ENCODE assay signal across 14 mouse cellular contexts in the genomic region with DNA sequence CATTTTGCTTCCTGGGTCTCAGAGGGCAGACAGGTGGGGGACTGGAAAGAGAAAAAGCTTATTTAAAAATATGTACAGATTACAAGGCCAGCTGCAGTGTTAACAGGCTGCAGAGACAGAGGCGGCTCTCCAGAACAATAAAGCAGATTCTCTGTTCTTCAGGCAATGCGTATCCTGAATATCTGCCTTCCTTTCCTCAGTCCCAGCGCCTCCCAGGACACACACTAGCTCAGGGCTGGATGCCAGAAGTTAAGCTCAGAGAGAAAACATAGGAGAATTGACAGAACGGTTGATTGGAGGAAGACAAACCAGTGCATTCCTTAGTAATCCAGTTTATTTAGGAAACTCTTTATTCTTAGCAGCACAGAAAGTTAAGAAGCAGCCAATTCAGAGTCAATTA.
DNase-seq lines count a peak whose midpoint lies in the region; ATAC-seq and TF ChIP-seq lines count a peak whose summit lies in the region.
"Had no signal": no experiment of that assay in that cellular context is flagged by ENCODE, and none has a peak within 500 bp of the region (broad histone marks: within the 10 kb centered on the region; RNA-seq: fewer than 3 reads in every experiment).

No protein-coding gene starts in this region.

- H3K4me1 ChIP-seq in cerebellum, adult 2 months (ENCODE audit: control insufficient read depth, insufficient read depth, low read length) = no peaks in the 10 kb centered on the region
- H3K4me1 ChIP-seq in hindbrain, embryonic 15.5 days (replicated peaks) = peaks cover 22% of the 10 kb centered on the region; the same call in 1 of the 2 replicates
- H3K4me1 ChIP-seq in hindbrain, embryonic 10.5 days (replicated peaks) = peaks cover 27% of the 10 kb centered on the region
- no peaks in the 10 kb centered on the region for H3K4me1 ChIP-seq in midbrain, embryonic 14.5 days (ENCODE audit: control insufficient read depth, insufficient read depth, low read length)
- H3K4me1 ChIP-seq in midbrain, embryonic 15.5 days = peaks cover 11% of the 10 kb centered on the region; the same call in 1 of the 2 replicates

- no peak overlapping the region for H3K4me2 ChIP-seq in hindbrain, embryonic 15.5 days
- no peak overlapping the region for H3K4me2 ChIP-seq in midbrain, embryonic 14.5 days (ENCODE audit: low read length)
- H3K4me2 ChIP-seq in midbrain, embryonic 15.5 days = no peak overlapping the region
- H3K4me2 ChIP-seq: liver, embryonic 11.5 days had no signal

- no peak overlapping the region for H3K27ac ChIP-seq in cerebellum, adult 2 months (ENCODE audit: insufficient read depth, low read length)
- 0 out of 2 replicates have a peak overlapping the region, but pooled peaks have one; percentile 5 for H3K27ac ChIP-seq in hindbrain, embryonic 15.5 days (replicated peaks)
- no peak overlapping the region for H3K27ac ChIP-seq in hindbrain, embryonic 10.5 days
- H3K27ac ChIP-seq in midbrain, embryonic 14.5 days (replicated peaks; ENCODE audit: low read depth, low read length) = no peak overlapping the region
- no peak overlapping the region for H3K27ac ChIP-seq in midbrain, embryonic 15.5 days

- peak; percentile 14 to 32 for DNase-seq in cerebellum, adult 2 months
- DNase-seq in cerebellum, postnatal 4 days (ENCODE audit: low spot score in 2 of 2) = no peak
- no peak for DNase-seq in hindbrain, embryonic 10.5 days (ENCODE audit: low spot score)
- peak; percentile 60 for DNase-seq in midbrain, embryonic 14.5 days
- DNase-seq in left cerebral cortex, adult 9 months (ENCODE audit: low spot score in 2 of 2) = no peak
- DNase-seq in ovary, postnatal 36 days (ENCODE audit: low spot score) = no peak
- DNase-seq: kidney, adult 8-10 months; retina, postnatal 1 day; spleen, adult 18-20 months; thymus, adult 2 months had no signal

- no peak for TF ChIP-seq POLR2A in cerebellum, adult 2 months (IDR thresholded peaks at IDR 0.05; ENCODE audit: borderline replicate concordance, insufficient read depth, low read length)

- no peaks in the 10 kb centered on the region for H3K27me3 ChIP-seq in cerebellum, adult 2 months (ENCODE audit: control insufficient read depth, insufficient read depth, low read length)
- H3K27me3 ChIP-seq in hindbrain, embryonic 15.5 days = no peaks in the 10 kb centered on the region
- no peaks in the 10 kb centered on the region for H3K27me3 ChIP-seq in hindbrain, embryonic 10.5 days (ENCODE audit: insufficient read depth, poor library complexity, severe bottlenecking)
- H3K27me3 ChIP-seq in midbrain, embryonic 14.5 days (ENCODE audit: control insufficient read depth, insufficient read depth, low read length) = no peaks in the 10 kb centered on the region
- H3K27me3 ChIP-seq in midbrain, embryonic 15.5 days (replicated peaks) = no peaks in the 10 kb centered on the region

- no peaks in the 10 kb centered on the region for H3K36me3 ChIP-seq in hindbrain, embryonic 15.5 days
- H3K36me3 ChIP-seq in hindbrain, embryonic 10.5 days = peaks cover 5% of the 10 kb centered on the region; the same call in 1 of the 2 replicates
- no peaks in the 10 kb centered on the region for H3K36me3 ChIP-seq in midbrain, embryonic 14.5 days (ENCODE audit: control insufficient read depth, insufficient read depth, low read length)
- H3K36me3 ChIP-seq in midbrain, embryonic 15.5 days (replicated peaks) = no peaks in the 10 kb centered on the region

- WGBS in cerebellum, adult 2 months = 21% methylated on average over 4 of the region's 4 CpGs
- WGBS in hindbrain, embryonic 15.5 days = 44% methylated on average over 4 of the region's 4 CpGs
- WGBS in hindbrain, embryonic 10.5 days = 78% methylated on average over 4 of the region's 4 CpGs
- 27% methylated on average over 4 of the region's 4 CpGs for WGBS in midbrain, embryonic 14.5 days
- 35% methylated on average over 4 of the region's 4 CpGs for WGBS in midbrain, embryonic 15.5 days

- no peak for ATAC-seq in hindbrain, embryonic 15.5 days (ENCODE audit: low FRiP score, low read depth)
- ATAC-seq in midbrain, embryonic 14.5 days (ENCODE audit: low FRiP score, low TSS enrichment) = no peak
- ATAC-seq in midbrain, embryonic 15.5 days (replicated peaks) = no peak

- no peaks in the 10 kb centered on the region for H3K9me3 ChIP-seq in hindbrain, embryonic 15.5 days
- H3K9me3 ChIP-seq in hindbrain, embryonic 10.5 days = no peaks in the 10 kb centered on the region
- H3K9me3 ChIP-seq in midbrain, embryonic 14.5 days (ENCODE audit: control insufficient read depth, low read length) = no peaks in the 10 kb centered on the region
- H3K9me3 ChIP-seq in midbrain, embryonic 15.5 days = no peaks in the 10 kb centered on the region

- H3K9ac ChIP-seq in hindbrain, embryonic 15.5 days = no peak overlapping the region
- H3K9ac ChIP-seq in midbrain, embryonic 14.5 days (replicated peaks; ENCODE audit: low read length) = no peak overlapping the region
- H3K9ac ChIP-seq in midbrain, embryonic 15.5 days = no peak overlapping the region

- TF ChIP-seq CTCF in cerebellum, adult 2 months (IDR thresholded peaks at IDR 0.05; ENCODE audit: borderline replicate concordance, insufficient read depth, low read depth, low read length) = no peak

- no peak overlapping the region for H3K4me3 ChIP-seq in cerebellum, adult 2 months (replicated peaks; ENCODE audit: insufficient read depth, low read depth, low read length)
- H3K4me3 ChIP-seq in hindbrain, embryonic 15.5 days = no peak overlapping the region
- H3K4me3 ChIP-seq in hindbrain, embryonic 10.5 days = no peak overlapping the region
- no peak overlapping the region for H3K4me3 ChIP-seq in midbrain, embryonic 14.5 days (replicated peaks; ENCODE audit: low read depth, low read length)
- H3K4me3 ChIP-seq in midbrain, embryonic 15.5 days = no peak overlapping the region
- H3K4me3 ChIP-seq: erythroblast, embryonic 14.5 days had no signal

Comparison
In these comparisons a context has a peak if more than half of its experiments do, and no peak if none do; other contexts are left out.
1. DNase-seq: peak in cerebellum, adult 2 months (2 of 2) and midbrain, embryonic 14.5 days (single experiment); none in cerebellum, postnatal 4 days (0 of 2), hindbrain, embryonic 10.5 days (single experiment), left cerebral cortex, adult 9 months (0 of 2) and ovary, postnatal 36 days (single experiment).